Mouse (Mus musculus) limb, embryonic 14.5 days (tissue): ENCODE measurements around the gene Klrg2. TPM values are rescaled to one million over a fixed set of nuclear protein-coding genes. Genes with fewer than 3 reads are reported as not detected.

ENCODE experiments used
- ATAC-seq: fragments of 200-750 bp; cut with Nextera tagmentation; 2 replicates; pipeline ENCODE4 v1.8.0; 2017; ENCODE audit warnings: low read depth, moderate number of reproducible peaks, moderate TSS enrichment; ENCODE audit not compliant: low FRiP score
- DNase-seq: peaks from one replicate; pipeline ENCODE4 v3.0.0-alpha.2; 2015; ENCODE audit warnings: low spot score
- H3K27ac ChIP-seq: fragments of 300-500 bp; sonication (generic); replicated peaks from 2 replicates; pipeline ENCODE4 v1.5.1; 2014; ENCODE audit warnings: low read depth, mild to moderate bottlenecking, low read length, moderate library complexity, mixed read lengths
- H3K27me3 ChIP-seq: fragments of 300-500 bp; sonication (generic); 2 replicates; pipeline ENCODE4 v1.6.1; 2014; ENCODE audit warnings: low read length, mixed read lengths; ENCODE audit not compliant: control insufficient read depth, insufficient read depth
- H3K36me3 ChIP-seq: fragments of 300-500 bp; sonication (generic); 2 replicates; pipeline ENCODE4 v1.6.1; 2014; ENCODE audit warnings: mild to moderate bottlenecking, low read length, moderate library complexity, mixed read lengths; ENCODE audit not compliant: control insufficient read depth, insufficient read depth
- H3K4me1 ChIP-seq: fragments of 300-500 bp; sonication (generic); 2 replicates; pipeline ENCODE4 v1.6.1; 2014; ENCODE audit warnings: antibody characterized with exemption, low read length, mixed read lengths; ENCODE audit not compliant: control insufficient read depth, insufficient read depth
- H3K4me2 ChIP-seq: fragments of 300-500 bp; sonication (generic); replicated peaks from 2 replicates; pipeline ENCODE4 v1.6.1; 2014; ENCODE audit warnings: low read depth, mild to moderate bottlenecking, low read length, moderate library complexity; ENCODE audit not compliant: severe bottlenecking
- H3K4me3 ChIP-seq: fragments of 300-500 bp; sonication (generic); replicated peaks from 2 replicates; pipeline ENCODE4 v1.5.1; 2014; ENCODE audit warnings: low read length
- H3K9ac ChIP-seq: fragments of 300-500 bp; sonication (generic); 2 replicates; pipeline ENCODE4 v1.6.1; 2014; ENCODE audit warnings: mild to moderate bottlenecking, low read depth, low read length, moderate library complexity; ENCODE audit not compliant: severe bottlenecking
- H3K9me3 ChIP-seq: fragments of 300-500 bp; sonication (generic); 2 replicates; pipeline ENCODE4 v1.6.1; 2016; ENCODE audit warnings: low read length; ENCODE audit not compliant: control insufficient read depth
- POLR2A ChIP-seq: fragments of 200-500 bp; IDR thresholded peaks from 2 replicates; pipeline ENCODE4 v1.8.0; 2012; ENCODE audit warnings: inconsistent platforms, mild to moderate bottlenecking, moderate library complexity, borderline replicate concordance; ENCODE audit not compliant: insufficient read depth, insufficient read length; ENCODE audit errors: extremely low read depth
- WGBS: fragments of 180-500 bp; shearing (Covaris S2); extraction: QIAGEN DNeasy Blood & Tissue Kit; methylation state at CpG from one replicate; pipeline ENCODE4 v1.1.7; 2014; 5-methylcytosine and 5-hydroxymethylcytosine counted together
- polyA plus RNA-seq, 2 experiments: library from polyadenylated mRNA; depleted of rRNA in 1 of 2; stranded (reverse) in 1 of 2; unstranded in 1 of 2; fragments of >200 nt; fragmentation: Nextera tagmentation in 1 of 2; extraction: Ambion mirVana in 1 of 2; gene quantifications; 2 replicates each; pipeline versions ENCODE4 v1.2.1 to v1.2.3; 2012 to 2014

The Klrg2 gene
- polyA plus RNA-seq, 2 experiments: 1.5 to 2.1 TPM

DNA sequence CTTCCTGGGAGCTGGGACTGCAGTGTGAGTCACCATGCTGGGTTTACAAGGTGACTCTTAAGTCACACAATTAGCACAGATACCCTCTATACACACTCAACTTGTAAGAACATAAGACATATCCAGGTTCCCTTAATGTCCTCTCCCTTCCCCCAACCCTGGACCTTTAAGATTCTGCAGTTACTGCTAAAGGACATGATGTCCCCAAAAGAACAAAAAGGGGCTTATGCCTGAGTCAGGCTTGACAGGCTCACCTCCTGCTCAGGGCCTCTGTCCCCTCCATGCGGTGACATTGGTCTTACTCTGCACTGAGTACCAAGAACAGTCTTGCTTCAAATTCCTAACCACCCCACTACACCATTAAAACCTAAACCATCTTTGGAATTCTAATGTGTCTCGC is 4.2 kb downstream of the Klrg2 start:
- no peak overlapping the region for H3K9ac ChIP-seq
- ATAC-seq (no peak), DNase-seq (no peak)
- no peak overlapping the region for H3K27ac ChIP-seq
- peaks cover 42% of the 10 kb centered on the region for H3K27me3 ChIP-seq
- 68% methylated on average over 2 of the region's 2 CpGs for WGBS
- H3K4me1 ChIP-seq: peaks cover 12% of the 10 kb centered on the region
- no peaks in the 10 kb centered on the region for H3K36me3 ChIP-seq
- TF ChIP-seq POLR2A: no peak
- H3K9me3 ChIP-seq: no peaks in the 10 kb centered on the region
- no peak overlapping the region for H3K4me2 ChIP-seq
- H3K4me3 ChIP-seq: no peak overlapping the region

DNA sequence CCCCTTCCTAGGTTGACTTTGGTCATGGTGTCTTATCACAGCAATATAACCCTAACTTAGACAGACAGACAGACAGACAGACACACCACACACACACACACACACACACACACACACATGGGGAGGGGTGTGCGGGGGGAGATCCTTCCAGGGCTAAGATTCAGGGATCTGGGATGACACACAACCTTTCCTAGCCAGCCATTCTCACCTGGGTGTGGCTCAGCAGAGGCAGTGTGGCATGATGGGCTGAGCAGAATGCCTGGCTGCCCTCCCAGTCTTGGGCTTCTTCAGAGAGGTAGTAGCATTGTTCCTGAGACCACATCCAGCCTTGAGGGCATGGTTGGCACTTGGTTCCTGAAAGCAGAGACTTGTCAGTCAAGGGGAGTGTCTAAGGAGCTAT is 7.5 kb downstream of the Klrg2 start:
- WGBS: 100% methylated on average over 1 of the region's 1 CpGs
- H3K9me3 ChIP-seq: no peaks in the 10 kb centered on the region
- peaks cover 10% of the 10 kb centered on the region for H3K27me3 ChIP-seq
- no peaks in the 10 kb centered on the region for H3K36me3 ChIP-seq
- H3K9ac ChIP-seq: no peak overlapping the region
- DNase-seq: no peak
- H3K4me3 ChIP-seq: no peak overlapping the region
- no peak for TF ChIP-seq POLR2A
- ATAC-seq: no peak
- H3K4me2 ChIP-seq: no peak overlapping the region
- no peak overlapping the region for H3K27ac ChIP-seq
- no peaks in the 10 kb centered on the region for H3K4me1 ChIP-seq

DNA sequence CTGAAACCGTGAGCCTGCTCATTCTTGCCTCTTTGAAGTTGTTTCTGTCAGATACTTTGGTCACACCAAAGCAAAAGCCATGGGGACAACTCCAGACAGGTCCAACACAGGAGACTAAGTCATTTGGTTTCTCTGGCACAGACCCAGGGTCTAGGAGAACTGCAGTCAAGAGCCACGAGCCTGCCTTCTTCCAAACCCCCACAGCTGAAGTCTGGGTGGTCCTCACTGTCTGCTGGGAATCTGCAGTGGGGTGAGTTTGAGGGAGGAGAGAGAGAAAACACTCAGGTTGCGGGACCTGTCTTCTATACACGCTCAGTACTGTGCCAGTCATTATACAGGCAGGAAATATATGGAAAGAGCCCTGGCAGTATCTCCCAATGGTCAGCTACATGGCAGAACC is 9.6 kb downstream of the Klrg2 start:
- Histone ChIP-seq H3K9me3 (no peaks in the 10 kb centered on the region), H3K27ac (no peak overlapping the region), H3K4me1 (0 out of 2 replicates have a peak, but pooled peaks cover 6% of the 10 kb centered on the region), H3K9ac (no peak overlapping the region), H3K36me3 (peaks cover 5% of the 10 kb centered on the region; the same call in 1 of the 2 replicates), H3K4me3 (no peak overlapping the region), H3K27me3 (no peaks in the 10 kb centered on the region), H3K4me2 (no peak overlapping the region)
- DNase-seq: no peak
- no peak for ATAC-seq
- WGBS: 74% methylated on average over 4 of the region's 4 CpGs
- no peak for TF ChIP-seq POLR2A

DNA sequence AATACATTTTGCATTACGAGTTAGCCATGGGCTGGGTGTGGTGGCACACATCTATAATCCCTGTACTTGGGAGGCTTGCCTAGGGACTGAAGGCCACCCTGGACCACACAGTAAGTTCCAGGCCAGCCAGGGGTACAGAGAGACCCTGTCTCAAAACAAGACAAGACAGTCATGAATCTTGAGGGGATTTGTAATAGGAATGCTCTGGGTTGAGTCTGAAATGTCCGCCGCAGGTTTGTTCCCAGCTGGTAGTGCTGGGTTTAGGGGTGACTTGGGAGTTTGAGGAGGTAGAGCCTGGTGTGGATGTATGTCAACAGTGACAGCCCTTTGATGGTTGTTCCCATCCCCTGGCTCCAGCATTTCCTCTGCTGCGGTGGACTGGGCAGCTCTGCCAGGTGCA is 10.0 kb downstream of the Klrg2 start:
- Histone ChIP-seq H3K4me1 (0 out of 2 replicates have a peak, but pooled peaks cover 6% of the 10 kb centered on the region), H3K4me3 (no peak overlapping the region), H3K36me3 (peaks cover 5% of the 10 kb centered on the region; the same call in 1 of the 2 replicates), H3K27ac (no peak overlapping the region), H3K4me2 (no peak overlapping the region), H3K9me3 (no peaks in the 10 kb centered on the region), H3K9ac (no peak overlapping the region), H3K27me3 (no peaks in the 10 kb centered on the region)
- TF ChIP-seq POLR2A: no peak
- WGBS: 95% methylated on average over 4 of the region's 4 CpGs
- DNase-seq (no peak), ATAC-seq (no peak)

DNA sequence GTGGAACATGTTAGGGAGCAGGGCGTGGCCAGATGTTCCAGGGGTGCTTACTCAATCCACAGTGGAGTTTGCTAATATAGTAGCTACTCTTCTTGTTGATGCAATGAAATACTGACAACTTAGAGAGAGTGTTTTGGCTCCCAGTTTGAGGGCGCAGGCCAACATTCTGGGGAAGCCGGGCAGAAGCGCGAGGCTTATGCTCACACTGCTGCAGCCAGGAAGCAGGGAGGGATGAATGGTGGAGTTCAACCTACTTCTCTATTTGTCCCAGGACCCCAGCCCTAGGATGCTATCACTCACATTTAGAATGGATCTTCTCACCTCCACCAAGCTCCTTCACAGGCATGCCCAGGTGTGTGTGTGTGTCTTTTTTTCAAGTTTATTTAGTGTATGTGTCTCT is 11.0 kb downstream of the Klrg2 start:
- Histone ChIP-seq H3K4me1 (0 out of 2 replicates have a peak, but pooled peaks cover 6% of the 10 kb centered on the region), H3K36me3 (peaks cover 5% of the 10 kb centered on the region; the same call in 1 of the 2 replicates), H3K4me3 (no peak overlapping the region), H3K27ac (no peak overlapping the region), H3K9me3 (no peaks in the 10 kb centered on the region), H3K9ac (no peak overlapping the region), H3K27me3 (no peaks in the 10 kb centered on the region), H3K4me2 (no peak overlapping the region)
- no peak for TF ChIP-seq POLR2A
- ATAC-seq (no peak), DNase-seq (no peak)
- WGBS: 94% methylated on average over 5 of the region's 5 CpGs

DNA sequence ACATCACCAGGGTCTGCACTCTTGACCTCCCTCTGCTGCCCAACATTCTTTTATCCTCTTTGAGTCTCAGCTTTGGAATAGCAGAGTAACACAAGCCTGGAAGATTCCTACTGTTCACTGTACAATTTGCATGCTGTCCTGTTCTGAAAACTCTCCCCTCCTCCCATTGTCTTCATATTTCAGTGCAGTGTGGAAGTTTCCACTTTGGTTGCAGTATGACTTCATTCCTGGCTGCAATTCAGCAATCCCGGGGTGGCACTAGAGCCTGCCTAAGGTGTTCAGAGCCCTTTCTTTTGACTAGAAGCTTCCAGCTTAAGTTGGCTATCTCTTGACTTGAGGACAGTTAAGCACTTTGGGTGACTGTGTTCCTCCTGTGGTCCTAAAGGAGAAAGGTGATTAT is 12.6 kb downstream of the Klrg2 start:
- 46% methylated on average over 1 of the region's 1 CpGs for WGBS
- Histone ChIP-seq H3K4me2 (no peak overlapping the region), H3K9me3 (no peaks in the 10 kb centered on the region), H3K9ac (no peak overlapping the region), H3K27me3 (no peaks in the 10 kb centered on the region), H3K4me1 (0 out of 2 replicates have a peak, but pooled peaks cover 6% of the 10 kb centered on the region), H3K4me3 (no peak overlapping the region), H3K27ac (no peak overlapping the region), H3K36me3 (peaks cover 14% of the 10 kb centered on the region)
- no peak for ATAC-seq
- no peak for TF ChIP-seq POLR2A
- no peak for DNase-seq
